Mouse (Mus musculus) kidney, adult 2 months (tissue): ENCODE measurements at regions not wholly inside any gene's neighbourhood (a gene's known extent, or its start where the extent isn't known, plus 50 kb on each side); places are given as distances from the start of the nearest gene placed in this dataset.
A peak's percentile ranks its signal among the peaks of the same experiment; 100 is the strongest.

Source experiments
- DNase-seq: peaks from one replicate; pipeline ENCODE4 v3.0.0; 2021
- H3K27ac ChIP-seq: fragments of 200-500 bp; 2 replicates; pipeline ENCODE4 v1.5.1; 2012; ENCODE audit warnings: low read depth, low read length, control low read depth, inconsistent platforms; ENCODE audit not compliant: insufficient read depth
- H3K27me3 ChIP-seq: fragments of 200-500 bp; replicated peaks from 2 replicates; pipeline ENCODE4 v1.6.1; 2012; ENCODE audit warnings: mild to moderate bottlenecking, moderate library complexity, low read length, inconsistent platforms; ENCODE audit not compliant: control insufficient read depth, insufficient read depth
- H3K36me3 ChIP-seq: fragments of 200-500 bp; 2 replicates; pipeline ENCODE4 v1.6.1; 2012; ENCODE audit warnings: mild to moderate bottlenecking, moderate library complexity, low read length, inconsistent platforms; ENCODE audit not compliant: control insufficient read depth, insufficient read depth
- H3K4me1 ChIP-seq: fragments of 200-500 bp; 2 replicates; pipeline ENCODE4 v1.6.1; 2011; ENCODE audit warnings: low read length; ENCODE audit not compliant: control insufficient read depth, insufficient read depth
- H3K4me3 ChIP-seq: fragments of 200-500 bp; 2 replicates; pipeline ENCODE4 v1.5.1; 2011; ENCODE audit warnings: mild to moderate bottlenecking, low read depth, low read length, control low read depth; ENCODE audit not compliant: insufficient read depth
- CTCF ChIP-seq: fragments of 200-500 bp; conservative IDR thresholded peaks from 2 replicates; pipeline ENCODE4 v1.5.1; 2011; ENCODE audit warnings: low read depth, mild to moderate bottlenecking, control low read depth, low read length, moderate library complexity, mixed read lengths; ENCODE audit not compliant: insufficient read depth, insufficient read length
- POLR2A ChIP-seq: fragments of 200-500 bp; IDR thresholded peaks from one replicate; pipeline ENCODE4 v1.6.1; 2011; ENCODE audit warnings: low read depth, low read length, control low read depth
- WGBS: fragments of 180-500 bp; shearing (Covaris S2); methylation state at CpG from one replicate; pipeline ENCODE4 v1.1.7; 2018; 5-methylcytosine and 5-hydroxymethylcytosine counted together

- Histone ChIP-seq H3K4me1 (no peaks in the 10 kb centered on the region), H3K4me3 (no peak overlapping the region), H3K27me3 (no peaks in the 10 kb centered on the region), H3K27ac (no peak overlapping the region), H3K36me3 (no peaks in the 10 kb centered on the region)
- DNase-seq: no peak
- TF ChIP-seq CTCF (no peak), POLR2A (no peak)
- WGBS: 78% methylated on average over 1 of the region's 1 CpGs
Observed at GRCm38 (mm10) chr11:38779585-38779984, 1543.8 kb upstream of the Tenm2 start.

GRCm38 (mm10) chr11:38762241-38762640 lies 1526.5 kb upstream of the Tenm2 start:
- DNase-seq: no peak
- H3K4me3 ChIP-seq: no peak overlapping the region
- H3K36me3 ChIP-seq: no peaks in the 10 kb centered on the region
- no peaks in the 10 kb centered on the region for H3K27me3 ChIP-seq
- 64% methylated on average over 2 of the region's 2 CpGs for WGBS
- no peak overlapping the region for H3K27ac ChIP-seq
- no peak for TF ChIP-seq CTCF
- no peak for TF ChIP-seq POLR2A
- no peaks in the 10 kb centered on the region for H3K4me1 ChIP-seq

- Histone ChIP-seq H3K27ac (no peak overlapping the region), H3K4me3 (no peak overlapping the region), H3K36me3 (no peaks in the 10 kb centered on the region), H3K4me1 (no peaks in the 10 kb centered on the region), H3K27me3 (no peaks in the 10 kb centered on the region)
- WGBS: 44% methylated on average over 3 of the region's 3 CpGs
- TF ChIP-seq POLR2A: no peak
- TF ChIP-seq CTCF: peak; percentile 61
- DNase-seq: peak; percentile 29
Observed at GRCm38 (mm10) chr11:38747549-38747948, 1511.8 kb upstream of the Tenm2 start.

GRCm38 (mm10) chr11:38729101-38729500 lies 1493.3 kb upstream of the Tenm2 start:
- DNase-seq: no peak
- no peaks in the 10 kb centered on the region for H3K4me1 ChIP-seq
- no peak overlapping the region for H3K4me3 ChIP-seq
- TF ChIP-seq CTCF (no peak), POLR2A (no peak)
- H3K27me3 ChIP-seq: no peaks in the 10 kb centered on the region
- no peak overlapping the region for H3K27ac ChIP-seq
- 52% methylated on average over 2 of the region's 2 CpGs for WGBS
- no peaks in the 10 kb centered on the region for H3K36me3 ChIP-seq

GRCm38 (mm10) chr11:38715697-38716096 lies 1479.9 kb upstream of the Tenm2 start:
- Histone ChIP-seq H3K36me3 (no peaks in the 10 kb centered on the region), H3K4me1 (no peaks in the 10 kb centered on the region), H3K27ac (no peak overlapping the region), H3K4me3 (no peak overlapping the region), H3K27me3 (no peaks in the 10 kb centered on the region; the same call in 1 of the 2 replicates)
- TF ChIP-seq CTCF: no peak
- TF ChIP-seq POLR2A: no peak
- DNase-seq: no peak
- 40% methylated on average over 3 of the region's 3 CpGs for WGBS

GRCm38 (mm10) chr11:38681264-38681663 lies 1445.5 kb upstream of the Tenm2 start:
- H3K36me3 ChIP-seq: no peaks in the 10 kb centered on the region
- no peak overlapping the region for H3K27ac ChIP-seq
- no peak for TF ChIP-seq POLR2A
- TF ChIP-seq CTCF: no peak
- H3K27me3 ChIP-seq: no peaks in the 10 kb centered on the region
- H3K4me3 ChIP-seq: no peak overlapping the region
- H3K4me1 ChIP-seq: no peaks in the 10 kb centered on the region
- no peak for DNase-seq
- WGBS: 65% methylated on average over 7 of the region's 7 CpGs

- Histone ChIP-seq H3K4me1 (no peaks in the 10 kb centered on the region), H3K4me3 (no peak overlapping the region), H3K27ac (no peak overlapping the region), H3K27me3 (no peaks in the 10 kb centered on the region), H3K36me3 (no peaks in the 10 kb centered on the region)
- TF ChIP-seq POLR2A: no peak
- no peak for TF ChIP-seq CTCF
- 33% methylated on average over 5 of the region's 5 CpGs for WGBS
- no peak for DNase-seq
Observed at GRCm38 (mm10) chr11:38673367-38674056, 1437.7 kb upstream of the Tenm2 start.
